Mouse (Mus musculus) left cerebral cortex, adult 9 months (tissue): ENCODE data around the gene Fam57b.

ENCODE experiments used
- DNase-seq, 2 experiments: peaks; one replicate each; pipeline ENCODE4 v3.0.0; 2022; ENCODE audit warnings: low spot score in 2 of 2

Fam57b gene

DNA sequence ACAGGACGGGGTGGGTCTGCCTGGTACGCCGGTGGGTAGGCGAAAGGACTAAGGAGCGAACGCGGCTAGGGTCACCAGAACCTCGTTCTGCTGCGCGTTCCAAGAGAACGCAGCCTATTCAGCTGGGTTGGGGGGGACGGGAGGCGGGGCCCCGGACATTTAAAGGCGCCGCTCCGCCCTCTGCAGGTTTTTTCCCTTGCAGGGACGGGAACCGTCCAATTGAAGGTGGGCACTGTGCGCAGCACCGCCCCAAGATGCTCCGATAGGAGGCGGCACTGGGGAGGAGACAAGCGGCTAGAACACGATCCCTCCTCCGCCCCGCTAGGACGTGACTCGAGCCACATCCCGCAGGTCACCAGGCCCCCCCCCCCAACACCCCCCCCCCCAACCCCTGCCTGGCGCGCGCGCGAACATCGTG is 1.6 kb downstream of the Fam57b start:
- DNase-seq, result peak; percentile 96 to 98

- DNase-seq, result peak in 1 of 2 experiments; percentile 89
Measured at GRCm38 (mm10) chr7:126799468-126800268, 2.2 kb downstream of the Fam57b start.

- peak in 1 of 2 experiments; percentile 65 for DNase-seq
Measured at GRCm38 (mm10) chr7:126800269-126801056, 3.0 kb downstream of the Fam57b start.

DNA sequence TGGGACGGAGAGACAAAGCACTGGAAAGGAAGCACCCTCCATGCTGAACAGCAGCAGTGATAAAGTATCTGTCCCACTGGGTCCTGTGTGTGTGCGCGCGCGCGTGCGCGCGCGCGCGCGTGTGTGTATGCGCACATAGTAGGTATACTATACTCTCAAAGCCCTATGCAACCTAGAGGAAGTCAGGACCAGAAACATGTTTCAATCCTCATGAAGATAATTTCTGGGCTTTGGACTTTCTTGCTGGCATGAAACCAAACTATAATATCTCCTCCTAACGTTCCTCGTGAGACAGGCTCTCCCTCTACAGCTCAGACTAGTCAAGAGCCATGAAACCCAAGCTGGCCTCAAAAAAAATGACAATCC is 3.6 kb downstream of the Fam57b start:
- DNase-seq, result no peak

- DNase-seq, result no peak
Measured at GRCm38 (mm10) chr7:126802134-126802889, 4.8 kb downstream of the Fam57b start.

GRCm38 (mm10) chr7:126803181-126803580 is 5.7 kb downstream of the Fam57b start:
- DNase-seq, result no peak

GRCm38 (mm10) chr7:126803751-126804150 is 6.3 kb downstream of the Fam57b start:
- DNase-seq, result no peak

- no peak for DNase-seq
Measured at GRCm38 (mm10) chr7:126806956-126807355, 9.5 kb downstream of the Fam57b start.

DNA sequence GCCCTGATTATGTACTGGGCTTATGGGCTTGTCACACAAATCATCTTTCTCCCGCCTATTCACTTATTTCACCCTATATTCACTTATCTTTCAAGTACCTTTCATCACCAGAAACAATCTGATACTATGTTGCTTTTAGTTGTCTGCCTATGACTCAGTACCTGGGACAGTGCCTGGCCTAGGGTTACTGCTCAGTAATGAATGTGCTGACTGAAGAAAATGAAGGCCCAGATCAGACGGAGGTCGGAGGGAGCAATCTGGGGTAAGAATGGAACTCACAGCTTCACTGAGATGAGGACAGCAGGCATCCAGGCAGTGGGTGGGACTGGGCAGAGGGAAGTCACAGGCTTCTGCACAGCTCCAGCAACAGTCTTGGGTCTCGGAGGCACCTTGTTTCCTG is 9.9 kb downstream of the Fam57b start:
- no peak for DNase-seq

- DNase-seq, result peak; percentile 72 to 90
Measured at GRCm38 (mm10) chr7:126808703-126809455, 11.4 kb downstream of the Fam57b start.

DNA sequence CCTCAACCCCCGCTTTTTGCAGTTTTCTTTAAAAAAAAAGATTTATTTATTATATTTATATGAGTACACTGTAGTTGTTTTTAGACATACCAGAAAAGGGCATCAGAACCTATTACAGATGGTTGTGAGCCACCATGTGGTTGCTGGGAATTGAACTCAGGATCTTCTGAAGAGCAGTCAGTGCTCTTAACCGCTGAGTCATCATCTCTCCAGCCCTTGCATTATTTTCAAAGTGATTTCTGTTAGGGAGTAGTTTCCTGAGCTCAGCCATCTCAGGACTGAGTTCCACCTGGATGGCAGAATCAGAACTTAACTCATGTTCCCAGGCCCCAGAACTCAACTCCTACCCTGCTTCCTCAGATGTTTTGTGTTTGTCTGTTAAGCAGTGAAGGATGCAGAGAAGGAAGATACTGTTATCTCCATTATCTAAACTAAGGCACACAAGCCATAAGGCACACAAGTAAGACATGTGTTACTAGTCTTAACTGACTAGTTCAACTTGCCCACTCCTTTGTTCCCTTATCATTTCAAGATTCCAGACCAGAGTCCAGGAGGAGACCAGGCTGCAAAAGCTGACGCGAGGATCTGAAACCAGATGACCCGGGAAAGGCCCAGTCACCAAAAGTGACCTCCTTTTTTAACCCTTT is 12.4 kb downstream of the Fam57b start:
- DNase-seq, result no peak

DNA sequence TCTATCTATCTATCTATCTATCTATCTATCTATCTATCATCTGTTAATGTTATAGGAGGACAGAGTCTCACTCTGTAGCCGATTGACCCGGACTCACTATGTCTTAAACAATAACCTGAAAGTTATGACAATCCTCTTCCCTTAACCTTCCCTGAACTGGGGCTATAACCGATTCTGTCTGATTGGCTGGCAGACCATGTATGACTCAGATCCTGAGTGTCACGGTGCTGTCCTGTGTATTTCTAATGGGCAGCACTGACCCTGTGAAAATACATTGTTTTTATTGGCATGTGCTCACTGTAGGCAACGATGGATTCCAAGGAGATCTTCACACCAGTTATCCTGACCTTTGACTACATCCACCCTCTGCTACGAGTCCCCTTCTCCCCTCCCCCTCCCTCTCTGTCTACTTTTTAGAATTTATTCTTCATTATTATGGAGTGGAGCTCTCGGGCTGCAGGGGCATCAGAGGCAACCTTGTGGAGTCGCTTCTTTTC is 18.3 kb downstream of the Fam57b start:
- no peak for DNase-seq

- no peak for DNase-seq
Measured at GRCm38 (mm10) chr7:126816494-126816893, 19.0 kb downstream of the Fam57b start.

GRCm38 (mm10) chr7:126817595-126817994 is 20.1 kb downstream of the Fam57b start:
- no peak for DNase-seq

DNA sequence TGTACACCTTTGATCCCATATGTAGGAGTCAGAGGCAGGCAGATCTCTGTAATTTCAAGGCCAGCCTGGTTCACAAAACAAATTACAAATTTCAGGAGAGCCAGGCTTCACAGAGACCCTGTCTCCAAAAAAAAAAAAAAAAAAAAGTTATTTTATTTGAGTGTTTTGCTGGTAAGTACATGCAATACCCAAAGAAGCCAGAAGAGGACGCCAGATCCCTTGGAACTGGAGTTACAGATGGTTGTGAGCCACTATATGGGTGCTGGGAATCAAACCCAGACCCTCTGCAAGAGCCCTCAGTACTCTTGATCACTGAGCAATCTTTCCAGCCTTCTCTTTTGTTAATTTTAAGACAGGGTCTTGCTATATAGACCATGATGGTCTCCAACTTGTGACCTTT is 21.4 kb downstream of the Fam57b start:
- no peak for DNase-seq

DNA sequence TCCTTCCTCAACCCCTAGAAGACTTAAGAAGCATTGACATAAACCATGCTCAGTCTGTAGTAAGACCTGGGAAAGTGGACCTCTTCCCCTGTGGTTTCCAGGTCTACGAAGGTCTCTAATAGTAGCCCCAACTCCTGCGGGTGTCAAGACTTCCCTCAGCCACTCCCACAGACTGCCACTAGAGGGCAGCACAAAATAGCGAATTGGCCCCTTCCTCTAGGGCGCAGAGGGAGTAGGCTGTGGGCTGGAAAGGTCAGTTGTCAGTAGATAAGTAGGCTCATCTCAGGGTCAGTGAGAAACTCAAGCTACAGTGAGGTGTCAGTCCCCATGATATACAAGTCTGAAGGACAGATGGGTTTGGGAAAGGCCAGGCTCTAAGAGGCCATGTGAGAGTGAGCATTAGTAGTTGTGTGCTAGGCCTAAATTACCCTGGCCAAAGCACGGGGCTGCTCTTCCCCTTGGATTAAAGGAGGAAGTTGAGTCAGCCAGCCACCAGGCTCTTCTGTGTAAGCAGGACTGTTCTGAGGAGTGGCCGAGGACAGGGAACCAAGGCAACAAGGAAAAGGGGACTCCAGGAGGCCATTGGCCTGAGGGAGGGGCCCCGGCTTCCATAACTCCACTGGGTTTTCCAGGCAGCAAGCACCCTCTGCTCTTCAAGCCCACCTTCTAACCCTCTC is 24.5 kb downstream of the Fam57b start:
- DNase-seq, result peak in 1 of 2 experiments; percentile 86

DNA sequence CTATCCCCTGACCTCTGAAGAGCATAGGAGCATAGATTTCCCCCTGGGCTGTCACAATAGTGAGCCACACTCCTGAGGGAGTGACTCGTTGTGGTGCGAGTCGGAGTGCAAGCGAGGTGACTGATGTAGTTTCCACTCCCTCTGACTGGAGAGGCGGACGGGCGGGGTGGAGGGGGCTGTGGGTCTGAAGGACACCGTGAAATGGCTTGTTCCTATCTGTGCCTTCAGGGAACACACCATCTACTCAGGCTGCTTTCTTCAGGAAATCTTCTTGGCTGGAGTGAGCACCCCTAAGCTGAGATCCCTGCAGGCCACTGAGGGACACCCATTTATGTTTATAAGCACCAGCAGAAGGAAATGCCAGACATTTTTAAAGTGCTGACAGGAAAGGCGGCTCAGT is 25.3 kb downstream of the Fam57b start:
- DNase-seq, result no peak

DNA sequence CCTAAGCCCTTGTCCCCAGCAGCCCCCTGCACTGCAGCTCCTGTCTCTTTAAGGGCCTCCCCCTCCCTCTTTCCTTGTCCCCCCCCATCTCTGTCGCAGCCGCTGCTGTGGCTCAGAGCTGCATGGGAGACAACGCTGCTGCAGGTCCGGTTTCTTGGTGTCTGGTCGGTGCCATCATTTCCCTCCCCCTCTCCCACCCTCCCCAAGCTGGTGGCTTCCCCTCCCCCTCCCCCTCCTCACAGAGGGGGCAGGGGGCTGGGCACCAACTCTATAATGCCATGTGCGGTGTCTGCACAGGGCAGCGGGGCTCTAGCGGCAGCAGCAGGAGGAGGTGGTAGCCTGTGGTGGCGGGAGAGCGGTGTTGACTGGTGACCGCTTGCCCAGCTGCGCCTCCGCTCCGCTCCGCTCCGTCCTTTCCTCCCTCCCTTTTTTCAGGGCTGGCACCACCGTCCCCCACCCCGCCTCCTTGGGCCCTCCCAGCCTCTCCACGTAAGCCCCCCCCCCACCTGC is 25.8 kb downstream of the Fam57b start:
- peak in 1 of 2 experiments; percentile 38 for DNase-seq

GRCm38 (mm10) chr7:126823940-126824339 is 26.5 kb downstream of the Fam57b start:
- DNase-seq, result no peak

DNA sequence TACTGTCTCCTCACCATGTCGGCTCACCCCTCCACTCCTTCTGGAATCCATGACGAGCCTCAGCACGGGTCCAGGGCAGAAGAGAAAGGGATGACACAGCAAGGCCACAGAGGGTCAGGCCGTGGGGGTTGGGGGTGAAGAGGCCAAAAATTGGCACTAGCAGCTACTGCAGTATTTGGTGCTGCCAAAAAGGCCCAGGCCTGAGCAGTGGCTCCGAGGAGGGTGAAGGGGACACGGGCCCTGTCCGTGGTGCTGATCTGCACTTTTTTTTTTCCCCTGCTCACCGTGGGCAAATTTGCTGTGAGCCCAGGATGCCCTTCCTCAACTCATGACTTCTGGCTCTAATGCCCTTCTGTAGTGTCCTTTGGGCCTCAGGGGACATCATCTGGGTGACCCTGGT is 27.9 kb downstream of the Fam57b start:
- DNase-seq, result no peak
